Mouse (Mus musculus): ENCODE data around the gene Cnpy1.

The Cnpy1 gene

DNA sequence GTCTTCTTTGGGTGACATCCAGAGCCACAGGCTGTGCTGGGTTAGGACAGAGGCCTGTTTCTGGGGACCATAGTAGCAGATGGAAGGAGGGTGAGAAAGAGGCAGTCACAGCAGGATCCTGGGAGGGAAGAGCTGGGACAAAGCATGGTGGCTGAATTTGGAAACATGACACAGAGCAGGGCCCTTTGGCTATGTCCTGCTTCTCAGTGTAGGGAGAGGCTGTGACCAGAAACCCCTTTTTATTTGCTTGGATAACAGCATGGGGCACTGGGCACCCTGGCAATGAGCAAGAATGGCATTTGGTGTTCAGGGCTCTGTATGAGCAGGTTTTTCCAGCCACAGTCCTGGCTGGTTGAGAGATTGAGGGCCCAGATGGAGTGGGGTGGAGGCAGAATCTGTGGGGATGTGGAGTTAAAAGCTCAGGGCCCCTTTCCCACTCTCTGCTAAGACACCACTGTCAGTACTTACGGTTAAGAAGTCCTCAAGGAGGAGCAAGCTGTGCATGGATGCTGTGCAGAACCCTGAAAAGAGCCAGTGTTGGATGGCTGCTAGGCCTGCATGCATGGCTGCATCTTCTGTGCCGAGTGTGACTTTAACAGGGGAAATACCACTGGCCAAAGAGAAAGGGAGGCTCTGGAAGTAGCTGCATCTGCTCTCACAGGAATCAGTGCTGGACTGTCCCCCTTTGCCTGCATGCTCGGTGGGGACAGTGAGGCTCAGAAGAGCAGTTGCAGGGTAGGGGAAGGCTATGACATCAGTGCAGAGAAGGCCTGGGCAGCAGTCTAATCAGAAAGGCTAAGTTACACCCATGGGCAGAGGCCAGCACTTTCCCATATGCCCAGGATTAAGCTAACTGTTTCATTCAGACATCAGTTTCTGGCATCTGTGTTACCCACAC, 54.2 kb downstream of the Cnpy1 start:
- DNase-seq (ENCODE audit: low spot score in 2 of 2), result no peak

DNA sequence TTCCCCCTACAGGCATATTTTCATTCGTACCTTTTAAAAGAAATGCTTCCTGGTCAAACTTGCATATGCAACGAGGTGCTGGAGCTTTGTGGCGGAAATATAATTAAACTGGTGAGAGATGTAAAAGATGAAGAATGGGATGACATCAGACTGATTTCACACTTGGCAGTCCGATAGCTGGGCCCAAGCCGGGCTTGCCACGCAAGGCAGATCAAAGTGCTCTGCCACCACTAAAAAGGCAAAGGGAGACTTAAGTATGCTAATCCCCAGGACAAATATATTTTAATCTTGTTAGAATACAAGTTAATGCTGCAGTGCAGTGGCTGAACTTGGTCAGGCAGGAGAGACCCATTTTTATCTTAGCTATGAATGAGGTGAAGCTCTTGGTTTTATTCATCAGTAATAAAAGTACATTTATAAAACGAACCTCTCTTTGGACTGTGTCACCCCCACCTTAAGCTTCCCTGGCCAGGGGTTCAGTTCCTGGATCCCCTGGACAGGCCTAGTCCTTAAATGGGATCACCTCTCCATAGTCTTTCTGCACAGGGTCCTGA, 66.3 kb downstream of the Cnpy1 start:
- no peak for DNase-seq (ENCODE audit: low spot score in 2 of 2)

DNA sequence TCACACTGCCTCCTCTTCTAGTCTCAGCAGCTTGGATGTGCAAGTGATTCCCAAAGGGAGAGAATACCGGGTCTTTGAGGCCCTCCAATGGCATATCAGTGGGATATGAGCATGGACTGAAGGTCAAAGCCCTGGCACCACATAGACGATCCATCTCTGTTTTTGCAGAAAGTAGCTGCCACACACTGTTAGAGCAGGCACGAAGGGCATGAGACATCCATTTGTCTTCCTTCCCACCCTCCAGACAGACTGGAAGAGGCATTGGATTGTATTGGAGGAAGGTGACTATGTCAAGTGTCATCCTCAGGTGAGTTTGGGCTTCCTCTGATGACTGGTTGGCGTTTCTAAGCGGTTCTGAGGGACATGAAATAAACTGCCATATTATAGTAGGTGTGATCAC, 67.3 kb downstream of the Cnpy1 start:
- no peak for DNase-seq (ENCODE audit: low spot score in 2 of 2)

DNA sequence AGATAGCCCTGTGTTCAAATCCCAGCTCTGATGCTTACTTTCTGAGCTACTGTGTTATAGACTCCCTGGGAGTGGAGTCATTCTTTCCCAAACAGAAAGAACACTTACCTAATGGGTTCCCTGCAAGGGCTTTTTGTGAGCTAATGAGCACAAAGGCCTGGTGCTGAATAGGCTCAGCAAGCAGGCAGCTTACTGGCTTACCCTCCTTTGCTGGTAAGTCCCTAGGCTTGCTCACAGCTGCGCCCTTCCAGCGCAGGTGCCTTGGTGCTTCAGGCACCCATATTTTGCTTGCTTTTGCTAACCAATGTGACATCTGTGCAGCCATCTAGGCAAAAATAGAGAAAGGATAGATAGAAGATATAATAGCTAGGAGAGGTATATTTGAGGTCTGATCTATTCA, 69.0 kb downstream of the Cnpy1 start:
- DNase-seq (ENCODE audit: low spot score in 2 of 2), result no peak

DNA sequence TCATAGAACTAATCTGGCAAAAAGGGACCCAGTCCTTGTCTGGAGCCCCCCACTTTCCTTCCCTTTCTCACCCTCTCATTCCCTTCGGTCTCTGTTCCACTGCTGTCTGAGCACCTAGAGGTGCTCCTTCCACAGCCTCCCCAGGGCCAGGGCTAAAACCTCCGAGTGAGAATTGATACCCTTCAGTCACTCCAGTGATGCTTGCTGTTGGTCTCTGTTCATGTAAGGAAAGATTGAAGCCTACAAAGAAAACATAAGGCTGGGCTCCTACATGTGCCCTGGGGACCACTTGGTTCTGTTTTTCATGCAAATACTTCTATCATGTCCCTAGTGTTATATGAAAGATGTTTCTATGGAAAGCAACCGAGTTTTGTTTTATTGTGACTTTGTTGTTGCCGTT, 69.6 kb downstream of the Cnpy1 start:
- DNase-seq (ENCODE audit: low spot score in 2 of 2), result no peak

DNA sequence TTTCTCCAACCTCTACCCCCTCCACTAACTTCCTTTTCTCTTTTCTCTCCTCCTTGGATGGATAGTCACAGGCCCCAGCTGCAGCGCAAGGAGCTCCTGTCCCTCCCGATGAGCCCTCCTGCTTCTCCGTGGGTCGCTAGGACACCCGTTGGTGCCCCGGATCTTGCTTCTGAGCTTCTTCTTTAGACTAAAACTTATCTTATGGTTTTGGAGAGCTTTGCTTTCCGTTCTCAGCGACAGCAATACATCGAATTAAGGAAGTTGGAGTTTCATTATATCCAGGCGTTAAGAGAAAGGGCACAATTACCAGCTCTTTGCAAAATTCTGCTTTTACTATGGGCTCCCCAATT, 70.1 kb downstream of the Cnpy1 start:
- no peak for DNase-seq (ENCODE audit: low spot score in 2 of 2)

DNA sequence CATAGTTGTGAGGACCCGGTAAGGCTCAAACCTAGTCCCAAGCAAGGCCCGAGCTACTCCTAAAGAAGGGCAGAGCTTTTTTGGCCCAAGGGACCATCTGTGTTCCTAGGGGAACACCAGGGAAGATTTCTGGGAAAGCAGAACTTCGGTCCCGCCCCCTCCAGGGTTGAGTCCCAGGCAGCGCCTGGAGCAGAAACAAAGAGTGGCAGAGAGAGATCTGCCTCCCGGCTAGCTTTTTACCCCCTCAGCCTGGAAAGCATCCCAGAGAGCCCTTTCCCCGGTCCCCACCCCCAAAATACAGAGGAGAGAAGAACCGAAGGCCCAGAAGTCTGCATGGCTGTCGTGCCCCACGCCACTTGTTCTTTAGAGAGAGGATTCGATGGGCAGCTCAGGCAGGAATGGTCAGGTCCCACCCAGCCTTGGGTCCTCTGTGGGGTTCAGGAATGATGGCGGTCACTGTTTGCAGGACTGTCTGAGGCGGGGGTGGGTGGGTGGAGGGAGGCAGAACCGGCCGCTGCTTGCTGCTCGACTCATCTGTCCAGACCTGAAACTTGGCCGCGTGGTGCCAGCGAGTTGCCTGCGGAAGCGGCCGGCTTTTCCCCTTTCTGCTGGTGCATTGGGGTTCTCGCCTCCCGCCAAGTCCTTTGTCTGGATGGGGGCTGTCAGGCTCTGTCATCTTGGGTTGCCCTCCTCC, 70.6 kb downstream of the Cnpy1 start:
- no peak for DNase-seq (ENCODE audit: low spot score in 2 of 2)

DNA sequence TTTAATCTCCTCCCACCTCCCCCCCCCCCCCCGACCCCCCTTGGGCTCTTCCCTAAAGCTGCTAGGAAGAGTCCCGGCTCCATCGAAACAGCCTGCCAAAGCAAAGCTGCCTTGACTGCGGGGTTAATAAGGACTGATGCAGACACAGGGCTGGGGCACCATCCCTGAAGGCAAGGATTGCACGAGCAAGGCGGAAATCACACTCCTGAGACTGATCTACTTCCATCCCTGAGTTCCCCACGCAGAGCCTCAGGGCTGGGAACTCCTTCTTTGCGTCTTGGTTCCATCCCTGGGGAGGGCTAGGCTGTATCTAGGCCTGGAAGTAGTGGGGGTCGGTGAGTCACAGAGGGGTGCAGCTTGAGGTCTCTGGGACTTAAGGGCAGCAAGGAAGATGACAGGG, 71.5 kb downstream of the Cnpy1 start:
- DNase-seq (ENCODE audit: low spot score in 2 of 2), result no peak

DNA sequence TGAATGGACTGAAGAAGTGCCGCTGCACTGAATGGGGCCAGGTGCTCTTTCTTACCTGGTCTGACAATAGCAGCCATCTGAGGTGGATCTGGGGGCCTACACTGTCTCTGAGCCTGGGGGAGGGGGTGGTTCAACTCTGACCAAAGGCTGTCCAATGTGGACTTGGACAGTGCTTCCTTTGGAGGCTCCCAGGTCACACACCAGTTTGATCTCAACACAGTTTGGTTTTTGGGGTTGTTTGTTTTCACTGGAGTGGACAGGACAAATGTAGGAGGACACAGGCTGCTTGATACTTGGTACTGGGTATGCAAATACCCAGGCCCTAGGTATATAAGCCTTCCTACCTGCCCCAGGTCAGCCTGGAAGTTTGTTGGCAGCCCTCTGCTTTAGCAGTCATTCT, 71.9 kb downstream of the Cnpy1 start:
- DNase-seq (ENCODE audit: low spot score in 2 of 2), result no peak

DNA sequence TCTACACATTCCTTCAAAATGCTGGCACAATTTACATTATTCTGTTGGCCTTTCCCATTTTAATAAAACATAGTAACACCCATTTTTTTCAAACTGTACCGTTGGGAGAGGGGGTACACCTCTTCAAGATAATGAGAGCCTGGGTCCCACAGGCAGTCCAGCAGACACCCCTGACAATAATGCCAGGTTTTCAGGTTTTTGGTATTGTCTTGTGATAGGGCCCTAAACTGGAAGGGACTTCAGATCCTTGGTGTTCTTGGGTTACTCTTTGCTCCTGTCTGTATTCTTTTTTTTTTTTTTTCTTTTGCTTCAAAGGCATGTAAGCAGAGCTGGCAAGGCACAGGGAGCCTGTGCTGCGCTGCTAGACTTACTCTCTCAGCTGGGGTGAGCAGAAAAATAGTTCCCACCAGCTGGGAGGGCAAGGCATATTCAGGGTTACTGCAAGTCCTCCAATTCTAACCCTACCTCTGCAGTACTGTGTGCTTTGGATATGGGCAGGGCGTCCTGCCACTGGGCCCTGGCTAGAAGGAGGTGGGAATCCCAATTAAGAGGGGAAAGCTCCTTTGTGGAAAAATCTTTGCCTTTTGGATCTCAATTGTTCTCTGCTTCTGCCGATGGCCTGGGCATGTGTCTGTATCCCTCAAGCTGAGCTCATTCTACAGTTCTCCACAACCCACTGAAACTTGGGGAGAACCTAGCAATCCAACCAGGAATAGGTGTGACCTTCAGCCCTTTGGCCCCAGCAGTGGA, 72.5 kb downstream of the Cnpy1 start:
- DNase-seq (ENCODE audit: low spot score in 2 of 2), result no peak

DNA sequence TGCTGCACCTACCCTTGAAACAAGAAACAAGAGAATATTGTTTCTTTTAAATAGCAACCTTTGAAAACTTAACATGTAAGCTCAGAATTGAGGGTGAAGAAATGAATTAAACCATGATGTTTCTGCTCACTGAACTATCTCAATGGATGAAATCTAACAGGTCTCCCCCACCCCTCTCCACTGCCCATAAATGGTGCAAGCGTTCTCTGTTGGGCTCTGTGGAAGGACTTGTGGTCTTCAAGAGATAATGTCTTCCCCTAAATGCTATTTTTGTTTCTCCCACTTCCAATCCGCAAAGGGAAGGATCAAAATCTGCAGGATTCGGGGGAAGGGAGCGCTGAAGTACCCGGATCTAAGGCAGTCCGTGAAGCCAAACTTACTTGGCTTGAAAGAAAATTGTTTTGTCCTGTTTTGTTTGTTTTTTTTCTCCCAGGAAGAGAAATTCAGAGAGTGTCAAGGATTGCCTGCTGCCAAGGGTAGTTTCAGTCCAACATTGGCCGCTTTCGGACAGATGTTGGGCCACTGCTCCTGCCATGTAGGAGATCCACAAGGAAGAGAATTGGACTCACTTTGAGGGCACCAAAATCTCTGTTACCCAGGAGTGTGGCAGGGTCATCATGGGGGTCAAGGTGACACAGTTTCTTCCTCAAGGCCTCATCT, 73.2 kb downstream of the Cnpy1 start:
- no peak for DNase-seq (ENCODE audit: low spot score in 2 of 2)

DNA sequence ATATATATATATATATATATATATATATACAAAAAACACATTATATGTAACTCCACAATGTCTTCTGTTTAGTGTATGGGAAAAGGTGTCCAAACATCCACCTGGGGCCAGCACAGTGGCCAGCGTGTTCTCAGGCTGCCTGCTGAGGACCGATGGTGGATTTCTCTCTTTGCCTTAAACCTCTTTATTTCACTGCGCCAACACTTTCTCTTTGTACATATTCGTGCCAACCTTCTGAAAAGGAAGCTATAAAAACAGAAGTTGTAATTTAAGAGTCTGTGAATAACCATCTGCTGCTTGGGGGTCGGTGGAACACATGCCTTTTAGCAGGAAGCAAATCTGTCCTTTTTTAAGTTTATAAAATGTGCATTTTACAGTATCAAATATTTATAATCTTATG, 73.9 kb downstream of the Cnpy1 start:
- no peak for DNase-seq (ENCODE audit: low spot score in 2 of 2)

DNA sequence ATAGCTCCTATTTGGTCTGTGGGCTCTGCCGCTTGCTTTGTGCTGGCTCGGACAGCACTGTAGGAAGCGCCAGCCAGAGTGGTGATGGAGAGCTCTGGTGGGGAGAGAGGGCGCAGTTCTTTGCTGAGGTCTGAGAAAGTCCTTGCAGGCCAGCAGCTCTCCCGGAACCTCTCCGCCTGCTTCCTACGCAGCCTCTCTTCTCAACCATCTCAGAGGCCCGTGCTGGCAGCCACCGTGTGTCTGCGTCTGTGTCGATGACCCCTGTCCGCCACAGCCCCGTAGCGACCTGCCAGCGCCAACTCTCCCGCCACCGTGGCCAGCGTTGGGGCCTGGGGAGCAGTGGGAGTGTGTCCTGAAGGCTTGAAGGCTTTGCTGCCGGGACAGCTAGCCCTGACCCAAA, 74.7 kb downstream of the Cnpy1 start:
- no peak for DNase-seq (ENCODE audit: low spot score in 2 of 2)

DNA sequence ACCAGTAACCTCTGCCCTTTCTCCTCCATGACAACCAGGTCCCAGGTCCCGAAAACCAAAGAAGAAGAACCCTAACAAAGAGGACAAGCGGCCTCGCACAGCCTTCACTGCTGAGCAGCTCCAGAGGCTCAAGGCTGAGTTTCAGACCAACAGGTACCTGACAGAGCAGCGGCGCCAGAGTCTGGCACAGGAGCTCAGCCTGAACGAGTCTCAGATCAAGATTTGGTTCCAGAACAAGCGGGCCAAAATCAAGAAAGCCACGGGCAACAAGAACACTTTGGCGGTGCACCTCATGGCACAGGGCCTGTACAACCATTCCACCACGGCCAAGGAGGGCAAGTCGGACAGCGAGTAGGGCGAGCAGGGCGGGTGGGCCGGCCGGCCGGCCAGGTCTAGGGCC, 75.5 kb downstream of the Cnpy1 start:
- DNase-seq (ENCODE audit: low spot score in 2 of 2), result no peak

DNA sequence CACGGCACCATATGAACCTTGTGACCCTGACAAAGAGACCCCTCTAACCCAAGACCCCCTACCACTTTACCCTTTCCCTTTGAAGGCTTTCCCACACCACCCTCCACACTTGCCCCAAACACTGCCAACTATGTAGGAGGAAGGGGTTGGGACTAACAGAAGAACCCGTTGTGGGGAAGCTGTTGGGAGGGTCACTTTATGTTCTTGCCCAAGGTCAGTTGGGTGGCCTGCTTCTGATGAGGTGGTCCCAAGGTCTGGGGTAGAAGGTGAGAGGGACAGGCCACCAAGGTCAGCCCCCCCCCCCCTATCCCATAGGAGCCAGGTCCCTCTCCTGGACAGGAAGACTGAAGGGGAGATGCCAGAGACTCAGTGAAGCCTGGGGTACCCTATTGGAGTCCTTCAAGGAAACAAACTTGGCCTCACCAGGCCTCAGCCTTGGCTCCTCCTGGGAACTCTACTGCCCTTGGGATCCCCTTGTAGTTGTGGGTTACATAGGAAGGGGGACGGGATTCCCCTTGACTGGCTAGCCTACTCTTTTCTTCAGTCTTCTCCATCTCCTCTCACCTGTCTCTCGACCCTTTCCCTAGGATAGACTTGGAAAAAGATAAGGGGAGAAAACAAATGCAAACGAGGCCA, 76.3 kb downstream of the Cnpy1 start:
- DNase-seq (ENCODE audit: low spot score in 2 of 2), result no peak

DNA sequence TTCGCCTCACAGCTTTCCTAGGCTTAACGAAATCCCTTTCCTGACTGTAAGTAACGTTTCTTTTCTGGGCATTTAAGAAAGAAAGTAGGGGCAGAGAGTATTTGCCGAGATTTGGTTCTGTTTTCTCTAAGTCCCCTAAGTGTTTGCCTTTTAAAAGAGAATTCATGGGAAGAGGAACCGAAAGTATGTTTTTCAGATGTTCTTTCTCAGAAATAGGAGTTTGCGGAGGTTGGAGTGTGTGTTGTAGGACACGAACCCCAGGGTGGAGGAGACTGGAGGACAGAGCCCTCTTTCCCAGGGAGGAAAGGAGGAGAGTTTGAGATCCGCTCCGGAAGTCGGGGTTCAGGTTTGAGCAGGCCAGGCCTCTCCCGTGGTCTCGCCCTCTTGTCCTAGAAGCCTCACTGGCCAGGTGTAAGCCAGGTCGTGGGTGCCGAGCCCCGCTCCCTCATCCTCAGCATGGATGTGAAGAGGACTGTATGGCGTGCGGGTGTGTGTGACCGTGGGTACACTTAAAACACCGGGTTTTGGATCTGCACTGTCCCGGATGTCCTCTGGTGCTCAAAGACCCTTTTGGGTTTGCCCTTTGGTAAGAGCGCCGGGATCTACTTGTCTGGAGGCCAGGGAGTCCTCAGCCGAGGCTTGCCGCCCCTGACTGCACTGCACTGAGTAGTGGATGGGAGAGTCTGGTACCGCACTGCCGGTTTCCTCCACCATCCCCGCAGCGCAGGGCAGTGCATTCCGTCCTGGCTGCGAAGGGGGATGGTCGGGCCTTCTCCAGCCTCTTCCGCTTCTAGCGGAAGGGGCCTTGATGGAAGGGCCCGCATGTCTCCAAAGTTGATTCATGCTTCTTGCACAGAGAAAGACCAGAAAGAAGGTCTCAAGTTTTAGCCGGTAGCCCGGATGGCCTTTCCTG, 77.1 kb downstream of the Cnpy1 start:
- DNase-seq (ENCODE audit: low spot score in 2 of 2), result no peak

DNA sequence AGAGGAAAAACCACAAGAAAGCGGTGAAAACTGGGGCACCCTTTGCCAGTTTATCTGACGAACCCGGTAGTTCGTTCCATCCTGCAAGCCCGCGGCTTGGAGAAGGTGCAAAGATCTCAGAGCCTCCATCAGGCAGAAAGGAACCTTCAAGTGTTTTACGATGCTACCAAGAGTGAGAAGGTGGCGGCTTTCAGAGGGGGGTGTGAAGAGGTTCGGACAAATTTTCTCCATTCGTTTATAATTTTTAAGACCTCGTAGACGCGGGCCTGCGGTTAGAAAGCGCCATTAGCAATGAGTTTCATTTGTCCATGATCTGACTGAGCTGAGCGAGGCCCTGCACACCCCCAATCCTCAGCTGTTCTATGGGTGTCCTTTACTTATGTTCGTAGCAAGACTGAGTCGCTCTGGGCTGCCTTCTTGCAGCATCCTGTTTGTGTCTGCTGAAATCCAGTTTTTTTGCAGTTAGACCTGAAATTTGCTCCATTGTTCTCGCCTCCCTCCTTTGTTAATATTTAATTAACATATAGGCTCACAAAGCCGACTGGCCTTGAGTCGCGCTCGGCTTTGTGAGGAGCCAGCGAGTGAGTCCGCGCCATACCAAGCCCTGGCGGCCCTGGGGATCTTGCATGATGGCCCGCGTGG, 77.9 kb downstream of the Cnpy1 start:
- no peak for DNase-seq (ENCODE audit: low spot score in 2 of 2)

DNA sequence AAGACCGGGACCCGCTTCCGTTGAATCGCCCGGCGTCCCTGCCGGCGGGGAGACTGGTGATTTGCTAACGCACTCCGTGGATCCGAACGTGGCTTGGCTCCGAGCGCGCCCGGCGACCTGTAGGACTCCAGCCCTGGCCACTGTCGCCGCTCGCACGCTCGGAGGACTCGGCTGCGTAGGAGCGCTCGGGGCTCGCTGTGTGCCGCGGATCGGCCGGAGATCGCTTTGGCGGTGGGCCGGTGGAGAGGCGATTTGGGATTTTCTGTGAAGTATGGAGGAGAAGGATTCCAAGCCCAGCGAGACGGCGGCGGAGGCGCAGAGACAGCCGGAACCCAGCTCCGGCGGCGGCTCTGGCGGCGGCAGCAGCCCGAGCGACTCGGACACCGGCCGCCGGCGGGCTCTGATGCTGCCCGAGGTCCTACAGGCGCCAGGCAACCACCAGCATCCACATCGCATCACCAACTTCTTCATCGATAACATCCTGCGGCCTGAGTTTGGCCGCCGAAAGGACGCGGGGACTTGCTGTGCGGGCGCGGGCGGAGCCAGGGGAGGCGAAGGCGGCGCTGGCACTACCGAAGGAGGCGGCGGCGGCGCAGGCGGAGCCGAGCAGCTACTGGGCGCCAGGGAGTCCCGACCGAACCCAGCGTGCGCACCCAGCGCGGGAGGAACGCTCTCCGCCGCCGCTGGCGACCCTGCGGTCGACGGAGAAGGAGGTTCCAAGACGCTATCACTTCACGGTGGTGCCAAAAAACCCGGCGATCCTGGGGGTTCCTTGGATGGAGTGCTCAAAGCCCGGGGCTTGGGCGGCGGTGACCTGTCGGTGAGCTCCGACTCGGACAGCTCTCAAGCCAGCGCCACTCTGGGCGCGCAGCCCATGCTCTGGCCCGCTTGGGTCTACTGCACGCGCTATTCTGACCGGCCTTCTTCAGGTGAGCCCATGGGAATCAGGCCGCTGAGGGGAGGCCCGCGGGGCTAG, 79.1 kb downstream of the Cnpy1 start:
- no peak for DNase-seq (ENCODE audit: low spot score in 2 of 2)

Measured in right cerebral cortex, postnatal 36 days (tissue).